Mouse (Mus musculus) liver, postnatal 0 days (tissue): ENCODE measurements around the gene Usf3. TPM values are rescaled to one million over a fixed set of nuclear protein-coding genes. Genes with fewer than 3 reads are reported as not detected.

Experiments used
- ATAC-seq: fragments of 200-750 bp; cut with Nextera tagmentation; 2 replicates; pipeline ENCODE4 v1.8.0; 2017; ENCODE audit warnings: mild to moderate bottlenecking, moderate library complexity
- DNase-seq: peaks from one replicate; pipeline ENCODE4 v3.0.0-alpha.2; 2016
- H3K27ac ChIP-seq: fragments of 300-500 bp; sonication (generic); 2 replicates; pipeline ENCODE4 v1.5.1; 2014; ENCODE audit warnings: antibody characterized with exemption, moderate library complexity, mild to moderate bottlenecking, low read depth
- H3K27me3 ChIP-seq: fragments of 300-500 bp; sonication (generic); 2 replicates; pipeline ENCODE4 v1.6.1; 2014; ENCODE audit warnings: low read length, control low read depth, mixed read lengths; ENCODE audit not compliant: insufficient read depth
- H3K36me3 ChIP-seq: fragments of 300-500 bp; sonication (generic); replicated peaks from 2 replicates; pipeline ENCODE4 v1.6.1; 2014; ENCODE audit warnings: mild to moderate bottlenecking, control low read depth, low read length, moderate library complexity, mixed read lengths; ENCODE audit not compliant: insufficient read depth
- H3K4me1 ChIP-seq: fragments of 300-500 bp; sonication (generic); 2 replicates; pipeline ENCODE4 v1.6.1; 2014; ENCODE audit warnings: antibody characterized with exemption, mild to moderate bottlenecking, control low read depth; ENCODE audit not compliant: insufficient read depth
- H3K4me2 ChIP-seq: fragments of 300-500 bp; sonication (generic); 2 replicates; pipeline ENCODE4 v1.6.1; 2014; ENCODE audit warnings: low read depth, mild to moderate bottlenecking, low read length, moderate library complexity, mixed read lengths
- H3K4me3 ChIP-seq: fragments of 300-500 bp; sonication (generic); 2 replicates; pipeline ENCODE4 v1.5.1; 2014; ENCODE audit warnings: low read depth, low read length
- H3K9ac ChIP-seq: fragments of 300-500 bp; sonication (generic); replicated peaks from 2 replicates; pipeline ENCODE4 v1.6.1; 2014; ENCODE audit warnings: mild to moderate bottlenecking, moderate library complexity
- H3K9me3 ChIP-seq: fragments of 300-500 bp; sonication (generic); 2 replicates; pipeline ENCODE4 v1.6.1; 2016; ENCODE audit warnings: mild to moderate bottlenecking, control low read depth, low read length, mixed read lengths
- CTCF ChIP-seq: sonication (generic); IDR thresholded peaks from 2 replicates; pipeline ENCODE4 v1.5.1; 2016; ENCODE audit warnings: antibody characterized with exemption, low read depth
- EP300 ChIP-seq: IDR thresholded peaks from 2 replicates; pipeline ENCODE4 v1.6.1; 2016; ENCODE audit warnings: antibody characterized with exemption, low read depth, mild to moderate bottlenecking
- WGBS: fragments of 180-500 bp; shearing (Covaris S2); extraction: QIAGEN DNeasy Blood & Tissue Kit; methylation state at CpG from one replicate; pipeline ENCODE4 v1.1.7; 2014; ENCODE audit not compliant: insufficient replicate concordance; 5-methylcytosine and 5-hydroxymethylcytosine counted together
- polyA plus RNA-seq: library from polyadenylated mRNA; unstranded; fragments of >200 nt; fragmentation: Nextera tagmentation; extraction: Ambion mirVana; gene quantifications from 2 replicates; pipeline ENCODE4 v1.2.1, GENCODE M21; 2015

Gene Usf3
- polyA plus RNA-seq, 1 experiment from 2014 or later = 1.9 TPM

GRCm38 (mm10) chr16:44168990-44169389, 4.1 kb upstream of the Usf3 start:
- TF ChIP-seq CTCF (no peak), EP300 (no peak)
- no peak for DNase-seq
- Histone ChIP-seq H3K4me2 (no peak overlapping the region), H3K4me3 (no peak overlapping the region), H3K4me1 (peaks cover 4% of the 10 kb centered on the region), H3K27ac (no peak overlapping the region), H3K9ac (no peak overlapping the region), H3K27me3 (no peaks in the 10 kb centered on the region), H3K36me3 (no peaks in the 10 kb centered on the region), H3K9me3 (no peaks in the 10 kb centered on the region)
- WGBS = 82% methylated on average over 4 of the region's 4 CpGs
- no peak for ATAC-seq

- under 1% methylated on average over 26 of the region's 26 CpGs for WGBS
- Histone ChIP-seq H3K4me2 (peak overlapping the region; percentile 88), H3K27me3 (no peaks in the 10 kb centered on the region), H3K36me3 (no peaks in the 10 kb centered on the region), H3K27ac (peak overlapping the region; percentile 93), H3K4me3 (peak overlapping the region; percentile 89), H3K9ac (peak overlapping the region; percentile 91), H3K9me3 (no peaks in the 10 kb centered on the region), H3K4me1 (peaks cover 27% of the 10 kb centered on the region)
- DNase-seq = peak; percentile 97
- TF ChIP-seq CTCF = peak; percentile 70
- TF ChIP-seq EP300 = peak; percentile 30; the same call in 1 of the 2 replicates
- ATAC-seq = peak; percentile 99
These were observed 520 bp upstream of the Usf3 start for GRCm38 (mm10) chr16:44172297-44173154.

GRCm38 (mm10) chr16:44173966-44174530, 1.0 kb downstream of the Usf3 start:
- H3K36me3 ChIP-seq = 0 out of 2 replicates have a peak, but pooled peaks cover 3% of the 10 kb centered on the region
- peaks cover 32% of the 10 kb centered on the region for H3K4me1 ChIP-seq
- H3K9ac ChIP-seq = peak overlapping the region; percentile 91
- TF ChIP-seq EP300 (0 out of 2 replicates have a peak, but pooled peaks have one; percentile 11), CTCF (no peak)
- H3K4me3 ChIP-seq = peak overlapping the region; percentile 89
- DNase-seq = no peak
- WGBS = 7% methylated on average over 7 of the region's 7 CpGs
- H3K4me2 ChIP-seq = peak overlapping the region; percentile 88
- no peaks in the 10 kb centered on the region for H3K9me3 ChIP-seq
- no peaks in the 10 kb centered on the region for H3K27me3 ChIP-seq
- no peak for ATAC-seq
- H3K27ac ChIP-seq = peak overlapping the region; percentile 98

- DNase-seq (no peak), ATAC-seq (no peak)
- Histone ChIP-seq H3K4me3 (0 out of 2 replicates have a peak overlapping the region, but pooled peaks have one; percentile 1), H3K4me1 (peaks cover 32% of the 10 kb centered on the region), H3K27ac (peak overlapping the region; percentile 98), H3K27me3 (no peaks in the 10 kb centered on the region), H3K9ac (peak overlapping the region; percentile 13; the same call in 1 of the 2 replicates), H3K4me2 (peak overlapping the region; percentile 88), H3K36me3 (0 out of 2 replicates have a peak, but pooled peaks cover 3% of the 10 kb centered on the region), H3K9me3 (no peaks in the 10 kb centered on the region)
- TF ChIP-seq CTCF = no peak
- no peak for TF ChIP-seq EP300
- WGBS = 33% methylated on average over 1 of the region's 1 CpGs
These were observed 2.0 kb downstream of the Usf3 start for GRCm38 (mm10) chr16:44175001-44175400.

GRCm38 (mm10) chr16:44176511-44176910, 3.5 kb downstream of the Usf3 start:
- peaks cover 32% of the 10 kb centered on the region for H3K4me1 ChIP-seq
- no peak overlapping the region for H3K4me2 ChIP-seq
- H3K9ac ChIP-seq = no peak overlapping the region
- no peak for TF ChIP-seq EP300
- no peak for TF ChIP-seq CTCF
- no peak overlapping the region for H3K27ac ChIP-seq
- no peaks in the 10 kb centered on the region for H3K9me3 ChIP-seq
- H3K27me3 ChIP-seq = no peaks in the 10 kb centered on the region
- no peak for DNase-seq
- peaks cover 6% of the 10 kb centered on the region; the same call in 1 of the 2 replicates for H3K36me3 ChIP-seq
- no peak for ATAC-seq
- no peak overlapping the region for H3K4me3 ChIP-seq
- 59% methylated on average over 2 of the region's 2 CpGs for WGBS

- H3K4me2 ChIP-seq = no peak overlapping the region
- no peak for ATAC-seq
- no peaks in the 10 kb centered on the region for H3K27me3 ChIP-seq
- no peak overlapping the region for H3K4me3 ChIP-seq
- peaks cover 32% of the 10 kb centered on the region for H3K4me1 ChIP-seq
- no peak overlapping the region for H3K27ac ChIP-seq
- H3K9me3 ChIP-seq = no peaks in the 10 kb centered on the region
- no peak overlapping the region for H3K9ac ChIP-seq
- TF ChIP-seq EP300 (no peak), CTCF (no peak)
- H3K36me3 ChIP-seq = peaks cover 10% of the 10 kb centered on the region; the same call in 1 of the 2 replicates
- no peak for DNase-seq
- 61% methylated on average over 1 of the region's 1 CpGs for WGBS
These were observed 5.5 kb downstream of the Usf3 start for GRCm38 (mm10) chr16:44178555-44178954.
